Mouse (Mus musculus): Measurements from ENCODE around the gene Slc25a43. TPM values are rescaled to one million over a fixed set of nuclear protein-coding genes. Genes with fewer than 3 reads are reported as not detected.

Gene Slc25a43
- polyA plus RNA-seq, 1 experiment from 2014 or later = 1.7 TPM

DNA sequence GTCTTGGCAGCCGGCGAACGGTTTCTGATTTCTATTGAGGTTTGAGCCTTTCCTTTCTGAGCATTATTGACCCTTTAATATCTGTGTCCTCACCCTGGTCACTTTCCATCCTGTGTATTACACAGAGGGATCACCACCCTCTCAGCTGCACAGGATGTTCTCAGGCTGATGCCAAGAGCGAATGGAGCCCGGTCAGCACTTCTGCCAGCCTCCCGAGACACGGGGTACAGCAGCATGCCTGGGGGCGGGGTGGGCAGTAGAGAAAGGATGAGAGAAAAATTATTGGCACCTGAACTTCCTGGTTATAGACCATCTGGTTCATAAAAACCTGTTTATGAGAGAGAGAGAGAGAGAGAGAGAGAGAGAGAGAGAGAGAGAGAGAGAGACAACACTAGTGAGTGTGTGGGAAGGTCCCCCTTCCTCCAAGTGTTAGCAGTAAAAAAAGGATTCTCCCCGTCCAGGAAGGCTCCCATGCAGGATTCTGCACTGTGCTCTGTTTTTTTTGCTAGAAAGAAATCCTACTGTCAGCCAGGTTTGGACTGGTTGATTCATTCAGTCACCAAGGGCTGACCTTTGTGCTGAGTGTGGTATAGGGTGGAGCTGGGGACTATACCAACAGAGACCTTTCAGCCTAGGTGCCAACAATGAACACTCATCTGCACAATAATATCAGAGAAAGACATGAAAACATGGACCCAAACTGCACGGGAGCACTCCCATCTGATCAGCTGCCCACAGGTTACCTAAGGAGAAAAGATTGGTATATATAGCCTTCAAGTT lies 80.7 kb downstream of the Slc25a43 start:
- Histone ChIP-seq H3K4me1 (replicated peaks; ENCODE audit: control insufficient read depth, insufficient read depth, low read length) (no peaks in the 10 kb centered on the region), H3K9ac (ENCODE audit: low read depth, low read length) (no peak overlapping the region), H3K9me3 (ENCODE audit: control insufficient read depth, low read length) (no peaks in the 10 kb centered on the region), H3K36me3 (ENCODE audit: control insufficient read depth, insufficient read depth, low read length) (no peaks in the 10 kb centered on the region), H3K4me3 (ENCODE audit: low read depth, low read length) (no peak overlapping the region), H3K27me3 (replicated peaks; ENCODE audit: control insufficient read depth, insufficient read depth, low read length) (no peaks in the 10 kb centered on the region), H3K27ac (ENCODE audit: low read depth, low read length) (no peak overlapping the region), H3K4me2 (no peak overlapping the region)
- no peak for DNase-seq (ENCODE audit: low spot score)
- ATAC-seq (replicated peaks; ENCODE audit: low FRiP score) = no peak
- WGBS = 86% methylated on average over 10 of the region's 10 CpGs

DNA sequence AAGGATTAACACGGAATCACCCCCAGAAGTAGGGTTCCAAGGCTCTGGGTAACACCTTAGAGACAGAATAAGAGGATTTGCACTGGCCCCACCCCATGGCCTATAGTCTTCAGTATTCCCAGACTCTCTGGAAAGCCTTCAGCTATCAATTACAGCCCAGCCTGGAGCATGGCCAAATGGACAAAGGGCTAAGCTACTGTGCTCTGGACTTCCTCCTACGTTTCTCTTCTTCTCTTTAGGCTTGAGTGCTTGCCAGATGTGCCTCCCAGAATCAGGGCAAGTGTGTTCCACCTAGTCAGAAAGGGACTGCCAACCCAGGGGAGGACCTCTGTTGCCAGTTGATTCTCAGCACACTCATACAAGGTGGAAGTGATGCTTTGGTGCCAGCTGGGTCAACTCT lies 81.6 kb downstream of the Slc25a43 start:
- Histone ChIP-seq H3K4me2 (no peak overlapping the region), H3K9me3 (ENCODE audit: control insufficient read depth, low read length) (no peaks in the 10 kb centered on the region), H3K27me3 (replicated peaks; ENCODE audit: control insufficient read depth, insufficient read depth, low read length) (no peaks in the 10 kb centered on the region), H3K4me3 (ENCODE audit: low read depth, low read length) (no peak overlapping the region), H3K36me3 (ENCODE audit: control insufficient read depth, insufficient read depth, low read length) (no peaks in the 10 kb centered on the region), H3K27ac (ENCODE audit: low read depth, low read length) (no peak overlapping the region), H3K9ac (ENCODE audit: low read depth, low read length) (no peak overlapping the region), H3K4me1 (replicated peaks; ENCODE audit: control insufficient read depth, insufficient read depth, low read length) (no peaks in the 10 kb centered on the region)
- 63% methylated on average over 2 of the region's 2 CpGs for WGBS
- DNase-seq (ENCODE audit: low spot score) (no peak), ATAC-seq (replicated peaks; ENCODE audit: low FRiP score) (no peak)

Other genes starting within 250 kb of the Slc25a43 start
- gene Pgrmc1, start 145.5 kb upstream of the Slc25a43 start, polyA plus RNA-seq (2014; fragmentation: Nextera tagmentation; extraction: Ambion mirVana) = 150 and 158 TPM in 2 replicates
- 1.5 and 1.6 TPM in 2 replicates for gene Akap17b, start 98.3 kb upstream of the Slc25a43 start, polyA plus RNA-seq (2014; fragmentation: Nextera tagmentation; extraction: Ambion mirVana)
- gene Slc25a5, start 52.0 kb downstream of the Slc25a43 start, polyA plus RNA-seq (2014; fragmentation: Nextera tagmentation; extraction: Ambion mirVana) = 942 and 1,011 TPM in 2 replicates
- 106 and 117 TPM in 2 replicates for gene Ube2a, start 130.2 kb downstream of the Slc25a43 start, polyA plus RNA-seq (2014; fragmentation: Nextera tagmentation; extraction: Ambion mirVana)
- gene C330007P06Rik, start 130.5 kb downstream of the Slc25a43 start, polyA plus RNA-seq (2014; fragmentation: Nextera tagmentation; extraction: Ambion mirVana) = 32.2 and 34.1 TPM in 2 replicates
- gene Nkrf, start 159.2 kb downstream of the Slc25a43 start, polyA plus RNA-seq (2014; fragmentation: Nextera tagmentation; extraction: Ambion mirVana) = 2.7 and 4.3 TPM in 2 replicates
- gene Sept6, start 248.1 kb downstream of the Slc25a43 start, polyA plus RNA-seq (2014; fragmentation: Nextera tagmentation; extraction: Ambion mirVana) = 13.5 and 14.1 TPM in 2 replicates

Measured in liver, embryonic 11.5 days (tissue).